Mouse (Mus musculus) adrenal gland, adult (tissue): ENCODE data around the gene Cct8l1.
A peak's percentile ranks its signal among the peaks of the same experiment; 100 is the strongest.

Source experiments
- DNase-seq, 2 experiments: peaks; one replicate each; pipeline ENCODE4 v3.0.0; 2022 to 2023; ENCODE audit warnings: low spot score in 1 of 2; ENCODE audit not compliant: inconsistent age in 2 of 2

The Cct8l1 gene

GRCm38 (mm10) chr5:25515767-25516166, at the start of gene Cct8l1:
Gene Cct8l1 (plus strand): TSS chr5:25516067.
- no peak for DNase-seq

GRCm38 (mm10) chr5:25472070-25472469, 43.8 kb upstream of the Cct8l1 start:
- no peak for DNase-seq

- no peak for DNase-seq
Measured at GRCm38 (mm10) chr5:25475789-25476188, 40.1 kb upstream of the Cct8l1 start.

- no peak for DNase-seq
Measured at GRCm38 (mm10) chr5:25478863-25479262, 37.0 kb upstream of the Cct8l1 start.

- peak in 1 of 2 experiments; percentile 35 for DNase-seq
Measured at GRCm38 (mm10) chr5:25496652-25497051, 19.2 kb upstream of the Cct8l1 start.

- DNase-seq: no peak
Measured at GRCm38 (mm10) chr5:25497369-25497719, 18.5 kb upstream of the Cct8l1 start.

- peak; percentile 71 to 90 for DNase-seq
Measured at GRCm38 (mm10) chr5:25497720-25498345, 18.0 kb upstream of the Cct8l1 start.

GRCm38 (mm10) chr5:25498346-25498820, 17.5 kb upstream of the Cct8l1 start, which contains the start of gene Kmt2c:
Gene Kmt2c (minus strand): TSS chr5:25498783.
- DNase-seq: peak; percentile 87 to 95

- DNase-seq: peak in 1 of 2 experiments; percentile 84
Measured at GRCm38 (mm10) chr5:25498821-25499422, 16.9 kb upstream of the Cct8l1 start.

- DNase-seq: peak; percentile 98 to 99
Measured at GRCm38 (mm10) chr5:25499423-25500398, 16.2 kb upstream of the Cct8l1 start.

GRCm38 (mm10) chr5:25500686-25501085, 15.2 kb upstream of the Cct8l1 start:
- DNase-seq: no peak

- DNase-seq: no peak
Measured at GRCm38 (mm10) chr5:25506041-25506440, 9.8 kb upstream of the Cct8l1 start.

- DNase-seq: no peak
Measured at GRCm38 (mm10) chr5:25516301-25516895, 531 bp downstream of the Cct8l1 start.

- no peak for DNase-seq
Measured at GRCm38 (mm10) chr5:25517550-25517949, 1.7 kb downstream of the Cct8l1 start.

GRCm38 (mm10) chr5:25519820-25520219, 4.0 kb downstream of the Cct8l1 start:
- DNase-seq: no peak

GRCm38 (mm10) chr5:25521461-25521860, 5.6 kb downstream of the Cct8l1 start:
- DNase-seq: no peak

GRCm38 (mm10) chr5:25526116-25526515, 10.2 kb downstream of the Cct8l1 start:
- peak in 1 of 2 experiments; percentile 31 for DNase-seq

- peak; percentile 32 to 69 for DNase-seq
Measured at GRCm38 (mm10) chr5:25526926-25527325, 11.1 kb downstream of the Cct8l1 start.

GRCm38 (mm10) chr5:25527971-25528370, 12.1 kb downstream of the Cct8l1 start:
- peak; percentile 25 to 60 for DNase-seq

GRCm38 (mm10) chr5:25528851-25529528, 13.1 kb downstream of the Cct8l1 start:
- DNase-seq: peak in 1 of 2 experiments; percentile 32
